Mouse (Mus musculus): ENCODE measurements at regions not wholly inside any gene's neighbourhood (a gene's known extent, or its start where the extent isn't known, plus 50 kb on each side); places are given as distances from the start of the nearest gene placed in this dataset.
"Not testable (repeated sequence)": the region's sequence is repeated elsewhere in the genome, so short reads cannot be mapped to it uniquely, and the experiment has no call there.

DNA sequence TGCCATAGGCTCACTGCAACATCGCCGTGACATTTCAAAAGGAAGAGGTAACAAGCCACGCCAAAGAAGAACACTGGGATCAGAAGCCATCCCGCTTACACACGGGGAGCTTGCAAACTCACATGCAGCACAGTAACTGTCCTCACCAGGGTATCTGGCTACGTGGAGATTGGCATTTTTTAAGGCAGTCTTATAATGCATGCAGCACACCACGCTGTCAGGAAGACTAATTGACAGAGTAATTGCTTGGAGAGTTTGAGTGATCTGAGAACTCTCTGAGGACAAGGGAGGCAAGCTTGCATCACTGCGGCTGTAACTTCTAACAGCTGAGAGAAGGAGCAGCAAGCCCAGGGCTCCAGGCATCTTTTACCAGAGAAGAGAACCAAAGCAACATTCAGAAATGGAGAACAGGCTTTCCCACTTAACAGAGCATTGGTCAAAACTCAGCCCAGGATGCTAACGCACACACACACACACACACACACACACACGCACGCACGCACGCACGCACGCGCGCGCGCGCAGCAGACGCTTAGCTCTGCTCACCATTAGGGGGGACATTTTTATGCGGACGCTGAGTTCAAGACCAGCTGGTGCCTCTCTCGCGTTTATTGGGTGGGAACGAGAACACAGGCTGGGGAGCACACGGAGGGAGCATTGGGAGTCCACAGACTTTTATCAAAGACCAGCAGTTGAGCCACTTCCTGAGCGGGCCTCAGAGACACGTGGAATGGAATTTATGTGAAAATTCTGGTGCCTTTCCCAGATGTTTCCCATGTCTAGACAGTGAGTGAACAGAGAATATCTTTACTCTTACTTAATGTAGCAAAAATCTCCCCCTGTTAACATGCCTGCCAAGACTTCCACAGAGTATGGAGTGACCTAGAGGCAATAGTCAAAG is 66.6 kb downstream of the 1700129C05Rik start:
- no peak for DNase-seq (ENCODE audit: low spot score in 2 of 2)

DNA sequence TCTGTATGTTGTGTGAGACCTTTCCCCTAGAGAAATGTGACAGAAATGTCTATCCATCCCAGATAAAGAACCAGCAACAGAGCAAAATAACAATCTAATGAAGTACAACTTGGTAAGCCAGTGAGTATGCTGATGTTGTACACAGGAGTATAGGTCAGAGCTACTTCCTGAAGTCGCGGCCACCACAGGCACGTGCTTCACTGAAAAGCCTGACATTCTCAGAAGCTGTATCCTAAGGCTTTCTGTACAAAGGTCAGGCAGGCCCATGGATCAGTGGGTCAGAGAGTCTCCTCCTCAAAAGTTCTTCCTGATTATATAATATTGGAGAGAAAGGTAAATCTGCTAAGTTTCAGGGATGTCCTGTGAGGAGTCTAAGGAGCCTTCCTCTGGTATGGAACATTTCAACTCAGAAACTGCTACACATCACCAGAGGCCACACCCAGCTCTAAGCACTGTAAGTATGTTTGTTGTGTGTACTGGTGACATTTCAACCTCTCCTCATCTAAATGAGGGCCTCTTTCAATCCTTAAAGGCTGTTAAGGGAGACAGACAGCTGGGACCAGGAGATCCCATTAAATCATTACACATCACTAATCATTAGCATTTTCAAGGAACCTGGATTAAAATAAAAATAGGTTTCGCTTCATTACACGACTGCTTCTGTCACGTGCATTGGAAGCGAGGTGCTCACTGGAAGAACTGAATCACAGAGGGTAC is 70.2 kb downstream of the 1700129C05Rik start:
- DNase-seq (ENCODE audit: low spot score in 2 of 2): no peak

DNA sequence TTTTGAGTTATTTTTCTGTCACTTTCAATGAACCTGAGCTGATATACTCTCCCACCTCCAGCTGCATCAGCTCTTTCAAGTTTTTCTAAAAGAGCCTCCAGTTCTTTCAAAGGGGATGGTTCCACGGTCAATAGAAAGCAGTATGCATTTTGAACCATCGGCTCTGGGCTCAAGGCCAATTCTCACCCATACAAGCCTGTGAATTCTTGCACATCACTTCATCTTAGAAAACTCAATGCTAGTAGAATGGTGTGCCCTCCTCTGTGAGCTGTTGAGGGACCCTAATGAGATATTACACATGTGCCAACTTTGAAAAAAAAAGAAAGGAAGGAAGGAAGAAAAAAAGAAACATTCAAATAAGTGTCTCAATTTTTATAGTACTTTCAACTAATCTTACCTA is 72.6 kb downstream of the 1700129C05Rik start:
- no peak for DNase-seq (ENCODE audit: low spot score in 2 of 2)

DNA sequence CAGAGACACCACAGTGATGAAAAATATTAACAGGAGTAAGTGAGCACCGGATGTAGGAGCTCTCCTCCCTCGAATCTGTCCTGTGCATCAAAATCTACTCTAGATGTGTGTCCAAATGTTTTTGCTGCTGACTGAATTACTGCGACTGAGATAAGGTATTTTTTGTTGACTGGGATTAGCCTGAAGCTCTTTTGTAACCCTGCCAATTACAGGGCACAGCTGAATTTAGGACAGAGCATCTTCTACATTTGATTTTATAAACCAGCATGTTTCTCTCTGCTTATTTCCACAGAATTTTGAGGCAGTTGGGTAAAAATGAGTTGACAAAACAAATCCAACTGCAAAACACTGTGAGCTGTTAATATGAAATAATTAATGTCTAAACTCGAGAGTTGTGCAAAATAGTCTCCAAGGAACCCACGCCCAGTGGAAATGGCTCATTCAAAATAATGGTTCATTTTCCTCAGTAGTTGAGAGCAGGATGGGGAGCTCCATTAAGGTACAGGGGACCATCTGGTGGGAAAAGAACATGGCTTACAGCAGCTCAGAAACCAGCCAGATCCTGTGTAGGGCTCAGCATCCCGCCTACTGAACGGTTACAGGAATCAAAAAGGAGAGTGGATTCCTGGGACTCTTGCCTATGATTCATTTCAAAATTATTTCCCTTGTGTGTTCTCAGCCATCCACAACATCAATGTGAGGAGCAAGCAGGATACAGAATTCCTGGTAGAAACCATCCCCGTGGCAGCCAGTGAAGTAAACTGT is 76.1 kb downstream of the 1700129C05Rik start:
- DNase-seq (ENCODE audit: low spot score in 2 of 2): peak; percentile 18 to 21

DNA sequence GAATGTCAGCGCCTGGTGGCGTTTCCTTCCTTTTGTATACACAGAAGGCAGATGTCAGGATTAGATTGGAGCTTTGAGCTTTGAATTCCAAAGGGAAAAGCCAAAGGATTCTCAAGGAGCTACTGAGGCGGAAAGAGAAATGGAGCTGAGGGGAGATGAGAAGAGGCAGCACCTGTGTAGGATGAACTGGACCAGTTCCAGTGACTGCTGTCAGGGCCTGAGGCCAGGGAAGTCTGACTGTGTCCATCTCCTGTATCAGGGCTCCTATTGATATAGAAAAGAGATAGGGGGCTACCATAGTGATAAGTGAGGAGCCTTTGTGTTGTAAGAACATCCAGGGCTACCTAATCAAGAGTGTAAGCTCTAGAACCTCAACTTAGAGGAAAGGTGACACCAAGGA is 79.5 kb downstream of the 1700129C05Rik start:
- DNase-seq (ENCODE audit: low spot score in 2 of 2): no peak

DNA sequence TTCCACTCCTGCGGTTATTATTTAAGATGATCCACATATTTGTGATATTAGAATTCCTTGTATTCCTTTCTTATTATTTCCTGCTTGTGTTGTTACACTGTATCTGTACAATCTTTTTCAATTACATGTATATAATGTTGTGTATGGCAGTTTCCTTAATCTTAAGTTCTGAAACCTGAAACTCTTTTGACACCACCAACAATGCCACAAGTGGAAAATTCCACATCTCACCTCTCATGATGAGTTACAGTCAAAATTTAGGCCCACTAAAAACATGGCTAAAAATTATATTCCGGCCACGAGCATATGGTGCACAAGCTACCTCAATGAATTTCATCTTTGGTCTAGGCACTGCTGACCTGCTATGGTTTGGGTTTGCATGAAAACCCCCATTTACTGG is 85.9 kb downstream of the 1700129C05Rik start:
- DNase-seq (ENCODE audit: low spot score in 2 of 2): no peak

DNA sequence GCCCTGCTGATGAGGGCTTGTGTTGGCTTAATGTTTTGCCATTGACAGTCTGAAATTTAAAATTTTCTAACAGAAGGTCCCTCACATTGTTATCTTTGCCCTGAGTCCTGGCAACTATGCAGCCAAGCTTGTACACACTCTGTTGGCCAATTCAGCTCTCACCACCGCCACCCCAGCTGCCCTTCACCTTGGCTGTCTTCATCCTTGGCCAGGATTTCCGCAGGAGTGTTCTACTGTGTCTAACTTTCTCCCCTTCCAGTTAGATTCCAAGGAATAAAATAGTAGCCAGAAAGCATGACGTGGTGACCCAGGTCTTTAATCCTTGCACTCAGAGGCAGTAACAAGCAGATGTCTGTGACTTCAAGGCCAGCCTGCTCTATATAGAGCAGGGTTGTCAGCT is 87.4 kb downstream of the 1700129C05Rik start:
- no peak for DNase-seq (ENCODE audit: low spot score in 2 of 2)

DNA sequence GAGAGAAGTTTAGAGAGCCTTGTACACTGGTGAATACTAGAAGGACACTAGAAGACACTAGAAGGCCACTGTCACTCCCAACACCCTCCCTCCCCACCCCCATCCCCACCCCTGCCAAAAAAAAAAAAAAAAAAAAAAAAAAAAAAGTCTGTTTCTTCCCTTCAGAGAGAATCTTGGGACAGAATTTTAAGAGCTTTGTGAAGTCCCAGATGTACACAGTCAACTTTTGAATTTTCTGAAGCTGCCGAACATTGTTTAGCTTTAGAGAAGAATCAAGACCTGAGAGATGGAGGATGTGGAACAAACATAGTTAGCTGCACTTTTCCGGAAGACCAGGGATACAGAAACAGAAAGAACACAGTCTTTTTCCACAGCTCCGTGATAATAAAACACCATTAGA is 90.3 kb downstream of the 1700129C05Rik start:
- no peak for DNase-seq (ENCODE audit: low spot score in 2 of 2)

DNA sequence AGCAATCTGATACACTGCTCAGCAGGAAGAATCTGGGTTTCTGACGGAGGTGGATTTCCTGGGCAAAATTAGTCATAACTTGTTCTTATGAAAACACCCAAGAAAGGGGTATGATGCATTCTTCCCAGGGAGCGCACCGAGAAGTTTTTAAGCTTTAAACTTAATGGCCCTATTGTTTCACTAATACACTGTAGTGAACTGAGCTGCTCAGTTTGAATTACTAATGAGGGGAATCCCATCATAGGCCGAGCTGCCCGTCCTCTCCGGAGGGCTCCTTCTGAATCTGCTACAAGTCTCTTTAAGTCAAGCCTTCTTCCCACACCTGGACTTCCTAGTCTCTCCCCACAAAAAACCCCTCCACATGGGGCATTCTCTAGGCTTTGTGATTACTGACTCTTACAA is 91.2 kb downstream of the 1700129C05Rik start:
- no peak for DNase-seq (ENCODE audit: low spot score in 2 of 2)

DNA sequence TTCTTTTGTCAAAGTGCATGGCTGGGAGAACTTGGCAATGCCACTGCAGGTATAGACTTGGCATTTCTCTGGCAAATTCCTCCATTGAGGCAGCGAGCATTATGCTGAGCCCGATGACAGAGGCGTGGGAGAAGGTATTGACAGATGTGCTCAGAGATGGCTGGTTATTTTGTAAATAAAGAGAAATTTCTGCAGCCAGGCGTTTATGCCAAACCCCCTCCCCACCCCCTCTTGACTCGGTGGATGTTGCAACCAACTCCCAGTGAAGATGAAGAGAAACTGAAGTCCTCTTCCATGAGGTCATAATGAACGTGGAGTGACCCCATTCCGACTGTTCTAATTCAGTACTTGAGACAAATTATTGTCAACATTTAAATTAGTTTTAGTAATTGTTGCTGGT is 97.0 kb downstream of the 1700129C05Rik start:
- DNase-seq (ENCODE audit: low spot score in 2 of 2): no peak

DNA sequence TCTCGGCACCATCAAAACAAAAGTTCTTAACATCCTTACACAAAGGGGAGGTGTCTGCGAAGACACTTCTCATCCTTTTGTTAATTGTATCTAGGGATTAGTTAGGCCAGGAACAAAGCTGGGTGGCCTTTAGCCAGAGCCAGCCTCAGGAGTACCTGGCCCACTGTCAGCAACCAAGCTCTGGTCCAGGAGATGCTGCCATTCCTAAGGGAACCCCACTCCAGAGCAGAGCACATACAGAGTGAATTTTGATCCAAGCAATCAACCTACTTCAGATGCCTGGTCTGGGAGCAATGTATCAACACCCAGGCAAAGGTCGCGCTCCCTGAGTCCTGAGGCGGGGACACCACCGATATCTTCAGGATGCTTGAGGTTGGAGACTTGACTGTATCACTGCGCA is 97.5 kb downstream of the 1700129C05Rik start:
- DNase-seq (ENCODE audit: low spot score in 2 of 2): no peak

DNA sequence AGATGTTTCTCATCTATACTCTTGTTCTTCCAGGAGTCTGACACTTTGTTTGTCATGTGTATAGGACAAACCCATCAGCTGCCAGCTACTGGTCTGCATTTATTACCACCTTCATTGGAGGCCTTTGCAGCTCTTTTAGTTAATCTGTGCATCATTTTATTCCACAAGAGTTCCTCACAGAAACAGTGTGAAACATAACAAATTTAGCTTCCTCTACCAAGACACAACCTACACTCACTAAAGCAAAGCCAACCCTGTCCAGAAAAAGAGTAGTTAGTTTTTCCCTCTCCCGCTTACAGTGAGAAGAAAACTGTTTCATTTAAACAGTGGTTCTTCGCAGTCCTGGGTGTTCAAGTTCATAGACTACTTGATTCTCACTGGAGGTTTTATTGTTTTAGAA is 100.5 kb downstream of the 1700129C05Rik start:
- DNase-seq (ENCODE audit: low spot score in 2 of 2): peak in 1 of 2 experiments; percentile 5

DNA sequence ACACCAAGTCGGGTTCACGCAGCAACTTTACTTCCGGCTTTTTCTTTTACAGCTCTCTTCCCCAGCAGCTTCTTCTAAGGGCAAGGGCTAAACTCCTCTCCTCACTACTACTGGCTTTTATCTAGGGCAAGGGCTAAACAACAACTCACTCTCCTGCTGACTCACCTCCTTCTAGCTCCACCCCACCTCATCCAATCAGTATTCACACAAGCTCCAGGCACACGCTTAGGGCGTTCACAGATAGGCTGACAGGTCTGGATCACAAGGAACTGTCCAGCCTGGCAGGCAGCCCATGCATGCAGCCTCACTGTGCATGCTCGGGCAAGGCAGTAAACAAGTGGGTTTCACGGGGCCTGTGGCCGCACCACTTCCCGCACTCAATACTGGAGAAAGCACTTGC is 116.9 kb downstream of the 1700129C05Rik start:
- DNase-seq (ENCODE audit: low spot score in 2 of 2): not testable (repeated sequence)

DNA sequence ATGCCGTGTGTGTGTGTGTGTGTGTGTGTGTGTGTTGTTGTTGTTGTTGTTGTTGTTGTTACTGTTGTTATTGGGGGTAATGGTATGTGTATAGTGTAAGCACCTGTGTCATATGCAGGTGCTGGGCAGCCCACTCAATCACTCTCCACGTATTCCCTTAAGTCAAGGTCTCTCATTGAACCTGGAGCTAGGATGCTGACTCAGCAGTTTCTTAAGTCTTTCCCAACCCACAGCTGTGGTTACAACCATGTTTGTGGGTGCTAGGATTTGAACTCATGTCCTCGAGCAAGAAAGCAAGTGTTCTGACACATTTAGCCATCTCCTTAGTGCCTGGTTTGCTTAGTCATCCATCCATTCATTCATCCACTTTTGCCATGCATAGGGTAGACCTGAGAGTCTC is 133.2 kb downstream of the 1700129C05Rik start:
- no peak for DNase-seq (ENCODE audit: low spot score in 2 of 2)

DNA sequence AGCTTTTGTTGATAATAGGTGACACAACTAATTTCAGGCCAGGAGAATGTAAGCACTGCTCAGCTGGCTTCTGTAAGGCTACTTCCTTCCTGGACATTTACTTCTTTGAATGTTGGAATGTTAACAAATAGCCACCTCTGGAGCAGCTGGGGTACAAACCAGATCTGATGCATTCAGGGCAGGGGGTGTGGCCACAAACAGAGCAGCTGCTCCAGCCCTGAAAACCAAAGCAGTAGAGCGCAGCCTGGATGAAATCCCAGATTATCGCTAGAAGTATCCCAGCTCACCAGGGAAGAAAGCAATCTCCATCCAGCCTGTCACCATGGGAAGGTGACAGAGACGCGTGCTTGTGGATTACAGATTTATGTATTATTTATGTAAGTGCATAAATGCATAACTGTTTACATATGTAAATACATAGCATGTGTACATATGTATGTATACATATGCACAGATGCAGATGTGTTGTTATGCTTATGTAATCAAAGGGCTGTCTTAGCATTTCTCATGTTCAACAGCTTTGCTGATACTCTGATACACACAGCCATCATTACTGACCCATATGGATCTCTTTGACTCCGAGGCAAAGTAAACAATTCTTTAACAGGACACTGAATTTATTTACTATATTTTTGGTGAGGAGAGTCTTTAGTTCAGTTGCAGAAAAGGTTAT is 143.5 kb downstream of the 1700129C05Rik start:
- no peak for DNase-seq (ENCODE audit: low spot score in 2 of 2)

DNA sequence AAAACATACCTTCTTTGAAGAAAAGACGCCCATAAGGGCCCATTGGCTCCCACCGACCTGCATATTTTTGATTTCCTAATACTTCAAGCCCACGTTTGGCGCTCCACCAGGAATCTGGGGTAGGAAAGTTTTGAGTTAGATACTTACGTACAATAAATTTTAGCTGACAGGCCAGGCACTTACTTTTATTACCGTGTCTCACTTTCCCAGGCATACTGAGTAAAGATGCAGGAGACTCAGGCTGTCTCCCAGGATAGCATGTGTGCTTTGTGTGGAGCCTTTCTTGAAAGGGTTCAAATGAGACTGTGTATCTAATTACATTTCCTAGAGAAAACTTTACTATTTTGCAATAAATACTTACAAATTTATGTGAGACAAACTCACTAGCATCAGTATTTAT is 147.7 kb downstream of the 1700129C05Rik start:
- DNase-seq (ENCODE audit: low spot score in 2 of 2): no peak

DNA sequence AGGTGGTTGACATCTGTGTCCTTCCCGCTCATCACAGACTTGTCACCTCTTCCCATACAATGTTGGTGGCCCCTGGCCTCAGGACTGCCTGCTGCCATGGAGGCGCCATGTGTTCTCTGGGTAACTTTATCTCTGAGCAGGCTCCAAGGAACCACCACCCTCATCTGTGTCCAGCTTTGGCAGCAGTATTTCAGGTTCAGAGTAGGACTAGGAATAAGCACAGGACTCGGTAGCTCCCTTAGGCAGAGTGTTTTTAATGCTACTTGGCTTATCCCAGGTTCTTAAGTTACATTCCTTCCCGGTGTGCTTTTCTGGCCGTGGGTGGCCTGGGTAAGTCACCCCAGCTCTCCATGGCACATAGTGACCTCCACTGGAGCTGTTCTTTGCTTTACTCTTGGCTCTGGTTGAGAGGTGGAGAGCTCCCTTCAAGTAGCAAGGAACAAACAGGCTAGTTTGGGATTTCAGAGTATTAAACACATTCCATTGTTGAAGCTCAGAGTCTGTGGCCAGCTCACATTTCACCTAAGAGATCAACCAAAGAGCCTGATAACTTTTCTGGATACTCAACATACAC is 153.0 kb downstream of the 1700129C05Rik start:
- DNase-seq (ENCODE audit: low spot score in 2 of 2): no peak

DNA sequence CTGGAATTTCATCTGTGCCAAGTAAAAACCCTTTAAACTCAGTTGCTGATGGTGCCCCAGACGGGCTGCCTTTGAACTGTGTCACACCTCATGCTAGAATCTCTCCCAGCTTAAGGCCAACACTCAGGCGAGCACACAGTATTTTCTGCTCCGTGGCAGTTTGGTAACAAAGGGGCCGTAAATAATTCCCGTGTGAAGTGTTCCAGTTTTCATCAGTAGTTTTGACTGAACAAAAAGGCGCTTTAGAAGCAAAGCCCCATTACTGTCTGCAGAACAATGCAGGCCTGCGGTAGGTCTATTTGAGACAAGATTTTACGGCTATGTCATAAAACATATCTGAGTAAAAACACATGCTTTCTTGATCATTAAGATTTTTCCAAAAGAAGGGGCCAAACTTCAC is 155.0 kb downstream of the 1700129C05Rik start:
- DNase-seq (ENCODE audit: low spot score in 2 of 2): no peak

DNA sequence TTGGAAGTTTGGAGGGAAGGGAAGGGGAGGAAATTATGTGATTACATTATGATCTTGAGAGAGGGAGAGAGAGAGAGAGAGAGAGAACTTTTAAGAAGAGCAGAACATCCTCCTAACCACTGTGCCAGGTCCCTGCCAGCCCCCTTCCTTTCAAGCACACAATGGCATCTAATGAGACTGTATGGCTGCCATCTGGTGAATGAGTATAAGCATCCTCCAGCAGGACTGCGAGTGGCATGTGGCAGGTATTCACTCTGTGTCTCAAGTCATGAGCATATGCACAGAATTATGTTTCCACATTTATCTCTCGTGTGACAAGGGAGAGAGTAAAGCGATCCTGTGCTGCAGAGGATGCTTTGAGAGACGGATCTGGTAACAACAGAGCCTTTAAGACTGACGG is 156.9 kb downstream of the 1700129C05Rik start:
- peak in 1 of 2 experiments; percentile 3 for DNase-seq (ENCODE audit: low spot score in 2 of 2)

DNA sequence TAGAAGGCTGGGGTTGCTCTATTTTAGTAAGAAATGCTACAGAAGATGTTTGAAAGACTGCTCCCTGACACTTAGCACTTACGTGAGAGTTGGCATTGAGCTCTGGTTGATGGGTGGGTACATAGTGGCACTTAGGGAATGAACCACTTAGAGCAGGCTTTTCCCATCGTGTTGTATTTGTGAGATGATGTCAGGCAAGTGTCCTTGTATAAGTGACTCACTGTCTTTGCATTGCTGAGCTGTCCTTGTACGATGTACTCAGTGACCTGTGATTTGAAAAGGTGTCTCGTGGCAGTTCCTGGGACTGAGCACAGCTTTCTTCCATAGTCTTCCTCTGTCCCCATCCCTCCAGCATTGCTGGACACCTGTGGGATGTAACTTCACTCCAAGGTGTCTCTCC is 165.9 kb downstream of the 1700129C05Rik start:
- no peak for DNase-seq (ENCODE audit: low spot score in 2 of 2)

DNA sequence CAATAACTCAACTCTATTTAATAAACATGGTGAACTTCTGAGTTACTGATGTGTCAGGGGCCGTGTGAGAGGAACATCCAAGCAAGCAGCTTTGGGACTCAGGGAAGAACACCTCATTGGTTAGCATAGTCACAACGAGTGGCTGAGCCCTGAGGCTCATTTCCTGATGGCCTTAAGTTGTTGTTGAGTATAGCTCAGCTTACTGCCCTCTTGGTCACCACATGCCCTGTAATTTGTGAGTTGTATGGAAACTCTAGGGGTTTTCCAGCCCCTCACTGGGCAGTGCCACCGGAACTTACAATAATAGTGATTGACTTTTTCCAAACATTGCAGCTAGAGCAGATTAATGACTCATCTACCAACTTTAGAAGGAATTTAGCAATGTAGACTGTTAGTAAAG is 173.4 kb downstream of the 1700129C05Rik start:
- DNase-seq (ENCODE audit: low spot score in 2 of 2): no peak
